Mouse (Mus musculus) MEL (cell line): ENCODE results near the gene Fer. TPM values are rescaled to one million over a fixed set of nuclear protein-coding genes. Genes with fewer than 3 reads are reported as not detected.
A peak's percentile ranks its signal among the peaks of the same experiment; 100 is the strongest.

Source experiments
- DNase-seq: peaks from one replicate; pipeline ENCODE4 v3.0.0; 2011; ENCODE audit warnings: low read depth, low spot score
- H3K27ac ChIP-seq: 2 replicates; pipeline ENCODE4 v1.5.1; 2012; ENCODE audit warnings: low read depth, mild to moderate bottlenecking, control low read depth, low read length, moderate library complexity; ENCODE audit not compliant: control insufficient read depth
- H3K27me3 ChIP-seq, 2 experiments: fragments of 150-350 bp in 1 of 2; sonication (generic) in 1 of 2; 2 replicates each; pipeline ENCODE4 v1.6.1; 2012; ENCODE audit warnings: low read length in 2 of 2, mild to moderate bottlenecking in 2 of 2, improper control_type of control experiment in 1 of 2, moderate library complexity in 1 of 2; ENCODE audit not compliant: insufficient read depth in 2 of 2, control insufficient read depth in 1 of 2
- H3K36me3 ChIP-seq, 2 experiments: 2 replicates each; pipeline ENCODE4 v1.6.1; 2012 to 2014; ENCODE audit warnings: low read length in 2 of 2, improper control_type of control experiment in 1 of 2, inconsistent platforms in 1 of 2, mild to moderate bottlenecking in 1 of 2; ENCODE audit not compliant: insufficient read depth in 2 of 2, control insufficient read depth in 1 of 2
- H3K4me1 ChIP-seq, 2 experiments: fragments of 150-350 bp in 1 of 2; sonication (generic) in 1 of 2; 2 replicates each; pipeline ENCODE4 v1.6.1; 2012; ENCODE audit warnings: low read length in 2 of 2, improper control_type of control experiment in 1 of 2, mild to moderate bottlenecking in 1 of 2; ENCODE audit not compliant: insufficient read depth in 2 of 2, control insufficient read depth in 1 of 2
- H3K4me3 ChIP-seq, 2 experiments: fragments of 150-350 bp in 1 of 2; sonication (generic) in 1 of 2; 2 replicates each; pipeline ENCODE4 v1.5.1; 2012; ENCODE audit warnings: low read depth in 2 of 2, low read length in 2 of 2, mild to moderate bottlenecking in 2 of 2, moderate library complexity in 2 of 2, control low read depth in 1 of 2, improper control_type of control experiment in 1 of 2; ENCODE audit not compliant: control insufficient read depth in 1 of 2, insufficient read depth in 1 of 2
- H3K79me2 ChIP-seq: 2 replicates; pipeline ENCODE4 v1.6.1; 2012; ENCODE audit warnings: mild to moderate bottlenecking, low read length, moderate library complexity; ENCODE audit not compliant: control insufficient read depth, poor library complexity, insufficient read depth
- H3K9ac ChIP-seq: 2 replicates; pipeline ENCODE4 v1.6.1; 2012; ENCODE audit warnings: low read depth, mild to moderate bottlenecking, control low read depth, low read length, moderate library complexity; ENCODE audit not compliant: control insufficient read depth, poor library complexity, severe bottlenecking
- H3K9me3 ChIP-seq: fragments of 150-350 bp; sonication (generic); replicated peaks from 2 replicates; pipeline ENCODE4 v1.6.1; 2012; ENCODE audit warnings: mild to moderate bottlenecking, low read length, improper control_type of control experiment, moderate library complexity; ENCODE audit not compliant: insufficient read depth
- E2F4 ChIP-seq: IDR thresholded peaks from 2 replicates; pipeline ENCODE4 v1.6.1; 2011; ENCODE audit warnings: low read depth, low read length, improper control_type of control experiment, borderline replicate concordance
- ELF1 ChIP-seq: IDR thresholded peaks from 2 replicates; pipeline ENCODE4 v1.6.1; 2014; ENCODE audit warnings: low read depth, mild to moderate bottlenecking, inconsistent platforms, low read length, improper control_type of control experiment, moderate library complexity
- ETS1 ChIP-seq: IDR thresholded peaks from 2 replicates; pipeline ENCODE4 v1.6.1; 2012; ENCODE audit warnings: low read depth, mild to moderate bottlenecking, inconsistent platforms, low read length, improper control_type of control experiment, moderate library complexity
- MAX ChIP-seq: IDR thresholded peaks from 2 replicates; pipeline ENCODE4 v1.6.1; 2011; ENCODE audit warnings: low read length, improper control_type of control experiment
- MEF2A ChIP-seq: IDR thresholded peaks from 2 replicates; pipeline ENCODE4 v1.6.1; 2014; ENCODE audit warnings: low read depth, mild to moderate bottlenecking, inconsistent platforms, low read length, improper control_type of control experiment; ENCODE audit not compliant: poor library complexity, insufficient replicate concordance, severe bottlenecking; ENCODE audit errors: extremely low read depth
- MXI1 ChIP-seq: IDR thresholded peaks from 2 replicates; pipeline ENCODE4 v1.6.1; 2011; ENCODE audit warnings: mild to moderate bottlenecking, low read depth, low read length, improper control_type of control experiment
- NELFE ChIP-seq: IDR thresholded peaks from 2 replicates; pipeline ENCODE4 v1.6.1; 2011; ENCODE audit warnings: low read depth, low read length, improper control_type of control experiment
- POLR2A ChIP-seq, 2 experiments: IDR thresholded peaks; 2 replicates each; pipeline ENCODE4 v1.6.1; 2011 to 2012; ENCODE audit warnings: low read length in 2 of 2, mild to moderate bottlenecking in 2 of 2, control low read depth in 1 of 2, improper control_type of control experiment in 1 of 2, low read depth in 1 of 2, moderate library complexity in 1 of 2; ENCODE audit not compliant: control insufficient read depth in 1 of 2, insufficient read depth in 1 of 2, poor library complexity in 1 of 2
- POLR2AphosphoS2 ChIP-seq: IDR thresholded peaks from 2 replicates; pipeline ENCODE4 v1.6.1; 2011; ENCODE audit warnings: low read length, improper control_type of control experiment
- POLR2AphosphoS5 ChIP-seq: IDR thresholded peaks from 2 replicates; pipeline ENCODE4 v1.6.1; 2012; ENCODE audit warnings: low read depth, borderline replicate concordance, mild to moderate bottlenecking, inconsistent platforms, low read length, moderate library complexity, mixed read lengths
- SIN3A ChIP-seq: IDR thresholded peaks from 2 replicates; pipeline ENCODE4 v1.6.1; 2012; ENCODE audit warnings: low read length, improper control_type of control experiment, inconsistent platforms
- TAL1 ChIP-seq: IDR thresholded peaks from 2 replicates; pipeline ENCODE4 v1.6.1; 2012; ENCODE audit warnings: mild to moderate bottlenecking, inconsistent platforms, low read length, moderate library complexity, mixed read lengths
- polyA plus RNA-seq, 2 experiments: library from polyadenylated mRNA; stranded (reverse) in 1 of 2; unstranded in 1 of 2; fragments of >175 nt in 1 of 2; fragments of >200 nt in 1 of 2; gene quantifications; 2 replicates each; pipeline versions ENCODE4 v1.2.1 to v1.2.4; 2012; ENCODE audit warnings: low replicate concordance in 2 of 2, low read depth in 1 of 2; ENCODE audit not compliant: insufficient read length in 2 of 2, insufficient read depth in 1 of 2, missing spikeins in 1 of 2
- total RNA-seq: library from RNA; depleted of rRNA; stranded (reverse); fragments of 300-350 nt; gene quantifications from 2 replicates; pipeline ENCODE4 v1.2.3, GENCODE M21; 2012; rRNA removed

Gene Fer
- total RNA-seq (8.5 and 9.4 TPM in 2 replicates), polyA plus RNA-seq (10 to 100 TPM in 1 of 2 experiments, not detected in 1; 11.2 TPM)

- H3K27ac ChIP-seq, result peak within 1 kb of the TSS; percentile 36
- peaks cover 0 to 10% of the 10 kb centered on the region in 2 experiments; a peak in 2 of 4 replicates for H3K36me3 ChIP-seq
- DNase-seq, result peak; percentile 75
- peaks cover 2 to 11% of the 10 kb centered on the region in 2 experiments; a peak in 2 of 4 replicates for H3K4me1 ChIP-seq
- H3K9ac ChIP-seq, result peak within 1 kb of the TSS; percentile 93
- H3K27me3 ChIP-seq, result no peaks in the 10 kb centered on the region
- peaks cover 7% of the 10 kb centered on the region; the same call in 1 of the 2 replicates for H3K79me2 ChIP-seq
- H3K4me3 ChIP-seq, result peak within 1 kb of the TSS; percentile 97 to 99
- H3K9me3 ChIP-seq, result no peaks in the 10 kb centered on the region
- TF ChIP-seq POLR2AphosphoS2, result no peak
- TF ChIP-seq MEF2A, result no peak
- no peak for TF ChIP-seq POLR2AphosphoS5
- peak; percentile 67; the same call in 1 of the 2 replicates for TF ChIP-seq E2F4
- TF ChIP-seq MXI1, result peak; percentile 17; the same call in 1 of the 2 replicates
- TF ChIP-seq MAX, result peak; percentile 13; the same call in 1 of the 2 replicates
- TF ChIP-seq NELFE, result peak; percentile 31
- no peak for TF ChIP-seq ETS1
- TF ChIP-seq POLR2A (IDR thresholded peaks at IDR 0.05; ENCODE audit: control insufficient read depth in 1 of 2, insufficient read depth in 1 of 2, low read depth in 1 of 2, low read length in 2 of 2, poor library complexity in 1 of 2), result 0 out of 4 replicates have a peak, but pooled peaks of 1 of the 2 experiments have one; percentile 13
Observed at GRCm38 (mm10) chr17:63863012-63863630, at the start of gene Fer. Gene Fer (plus strand): TSS chr17:63863062.

GRCm38 (mm10) chr17:63813552-63813951 lies 49.3 kb upstream of the Fer start:
- Histone ChIP-seq H3K36me3 (peaks cover 0 to 5% of the 10 kb centered on the region in 2 experiments; a peak in 2 of 4 replicates), H3K9ac (no peak overlapping the region), H3K4me3 (no peak overlapping the region), H3K9me3 (no peaks in the 10 kb centered on the region), H3K4me1 (peaks cover 4 to 7% of the 10 kb centered on the region in 2 experiments), H3K79me2 (no peaks in the 10 kb centered on the region), H3K27me3 (no peaks in the 10 kb centered on the region), H3K27ac (no peak overlapping the region)
- TF ChIP-seq POLR2AphosphoS2 (no peak), TAL1 (no peak), SIN3A (no peak), ELF1 (no peak)
- no peak for DNase-seq
